Mouse (Mus musculus) left cerebral cortex, adult 18-20 months (tissue): ENCODE data around the gene Olfr370. TPM values are rescaled to one million over a fixed set of nuclear protein-coding genes. Genes with fewer than 3 reads are reported as not detected.

Experiments used
- total RNA-seq, 2 experiments: library from RNA; stranded (reverse); gene quantifications; 2 replicates each; pipeline ENCODE4 v1.2.3; 2021

Olfr370 gene
- total RNA-seq, 2 experiments from 2014 or later, result not detected

Other genes starting within 250 kb of the Olfr370 start
- under 1 TPM in 1 of 2 experiments, not detected in 1; 0.28 TPM for gene Ucp1, start 245.4 kb upstream of the Olfr370 start, total RNA-seq
- gene Elmod2, start 203.3 kb upstream of the Olfr370 start, total RNA-seq, result 10 to 100 TPM; 12.3 to 13.8 TPM
- gene Mgat4d, start 187.3 kb upstream of the Olfr370 start, total RNA-seq, result not detected
- gene Clgn, start 145.9 kb upstream of the Olfr370 start, total RNA-seq, result 10 to 100 TPM in 1 of 2 experiments, 1 to 10 TPM in 1; 8.9 to 11.0 TPM
- gene Scoc, start 77.4 kb upstream of the Olfr370 start, total RNA-seq, result 100 to 1,000 TPM; 218 to 232 TPM
- 100 to 1,000 TPM; 136 to 155 TPM for gene Ndufb7, start 30.9 kb downstream of the Olfr370 start, total RNA-seq
- 100 to 1,000 TPM; 600 to 661 TPM for gene Tecr, start 72.2 kb downstream of the Olfr370 start, total RNA-seq
- gene Dnajb1, start 72.4 kb downstream of the Olfr370 start, total RNA-seq, result 10 to 100 TPM; 61.3 to 66.7 TPM
- 10 to 100 TPM; 86.0 to 86.7 TPM for gene Gipc1, start 116.9 kb downstream of the Olfr370 start, total RNA-seq
- 1 to 10 TPM; 1.2 to 1.6 TPM for gene Ptger1, start 130.9 kb downstream of the Olfr370 start, total RNA-seq
- gene Pkn1, start 163.4 kb downstream of the Olfr370 start, total RNA-seq, result 10 to 100 TPM; 53.9 to 65.2 TPM
- 10 to 100 TPM; 14.6 to 19.2 TPM for gene Ddx39, start 179.4 kb downstream of the Olfr370 start, total RNA-seq
- gene Adgre5, start 205.5 kb downstream of the Olfr370 start, total RNA-seq, result 10 to 100 TPM; 11.8 TPM